Mouse (Mus musculus) right cerebral cortex, postnatal 36 days (tissue): ENCODE results near the gene Mvp.

ENCODE experiments used
- DNase-seq, 2 experiments: peaks; one replicate each; pipeline ENCODE4 v3.0.0; 2022; ENCODE audit warnings: low spot score in 2 of 2, mixed read lengths in 1 of 2

The Mvp gene

DNA sequence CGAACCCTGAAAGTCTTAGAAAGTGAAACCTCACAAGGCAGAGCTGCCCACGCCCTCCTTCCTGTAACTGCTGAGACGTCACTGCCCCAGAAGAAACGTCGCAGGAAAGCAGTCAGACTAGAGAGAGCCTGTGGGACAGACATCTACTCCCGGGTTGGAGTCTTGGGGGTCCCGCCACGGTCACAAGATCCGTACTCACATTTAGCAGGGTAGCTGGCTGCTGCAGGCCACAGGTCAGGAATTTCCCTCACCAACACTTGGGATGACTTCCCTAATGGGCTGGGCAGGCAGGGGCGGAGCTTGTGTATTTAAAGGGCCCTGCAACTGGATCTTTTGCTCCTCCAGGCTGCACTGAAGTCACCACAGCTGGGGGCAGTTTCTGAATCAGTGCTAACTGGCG lies at the start of gene Mvp:
Gene Mvp, minus strand, starts transcription at position 302 of the 400 bp plus-strand sequence.
- no peak for DNase-seq

DNA sequence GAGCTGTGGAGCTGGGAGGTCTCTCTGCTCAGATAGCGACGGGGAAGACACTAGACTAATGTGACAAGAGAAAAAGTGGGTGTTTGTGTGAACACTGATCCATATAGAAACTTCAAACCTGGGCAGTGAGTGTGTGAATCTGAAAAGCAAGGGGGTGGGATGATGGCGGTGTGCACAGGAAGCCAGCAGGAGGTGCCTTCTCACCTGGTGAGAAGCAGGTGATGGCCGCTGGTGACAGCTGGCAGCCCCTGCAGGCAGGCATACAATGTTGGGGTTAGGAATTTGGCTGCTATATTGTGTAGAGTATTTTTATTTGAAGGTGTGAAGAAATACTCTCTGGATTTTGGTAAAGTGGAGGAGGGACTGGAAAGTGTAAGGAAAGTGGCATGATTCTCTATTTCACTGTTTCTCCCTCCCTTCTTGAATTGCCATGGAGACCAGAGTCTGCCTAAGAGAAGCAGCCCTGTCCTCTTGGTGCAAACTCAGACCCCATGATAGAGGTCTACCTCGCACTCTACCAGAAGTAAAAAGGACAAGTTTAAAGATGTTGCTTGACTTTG lies 40.7 kb upstream of the Mvp start:
- DNase-seq, result peak; percentile 5 to 6

DNA sequence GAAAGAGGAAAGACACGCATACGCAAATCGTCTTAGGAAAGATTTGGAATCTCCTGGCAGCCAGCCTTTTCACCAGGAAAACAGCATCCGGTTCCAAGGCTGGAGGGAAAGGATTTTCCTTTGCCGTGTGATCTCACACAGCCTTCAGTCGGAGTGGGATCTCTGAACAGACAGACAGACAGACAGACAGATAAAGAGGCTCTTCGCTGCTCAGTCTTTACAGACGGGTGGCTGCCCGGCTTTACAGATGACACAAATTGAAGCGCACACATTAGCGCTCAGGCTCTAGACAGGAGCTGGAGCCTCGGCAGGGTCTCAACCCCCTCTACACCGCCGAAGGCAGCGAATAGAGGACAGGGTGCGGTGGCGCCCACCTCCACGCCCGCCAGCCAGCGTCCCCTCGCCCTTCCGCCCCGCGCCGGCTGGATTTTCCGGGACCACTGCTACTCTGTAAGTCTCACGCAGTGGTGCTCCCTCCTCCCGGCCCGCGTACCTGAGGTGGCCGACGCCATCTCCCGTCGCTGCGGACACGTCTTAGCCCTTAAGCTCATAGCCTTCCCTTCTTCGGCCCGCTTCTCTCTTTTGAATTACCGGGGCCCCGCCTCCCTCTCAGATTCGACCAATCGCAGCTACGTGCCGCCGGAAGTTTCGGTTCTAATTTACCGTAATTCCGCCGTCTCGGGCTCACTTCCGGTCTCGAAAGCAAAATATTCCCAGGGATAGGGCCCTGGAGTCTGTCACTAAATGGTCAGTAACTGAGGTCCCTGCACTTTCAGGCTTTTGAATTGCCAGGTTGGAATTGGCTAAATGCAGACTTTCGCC lies 27.6 kb upstream of the Mvp start, which contains the start of gene Kif22:
Gene Kif22, minus strand, starts transcription at position 621 of the 822 bp plus-strand sequence.
- DNase-seq, result peak; percentile 70 to 80

DNA sequence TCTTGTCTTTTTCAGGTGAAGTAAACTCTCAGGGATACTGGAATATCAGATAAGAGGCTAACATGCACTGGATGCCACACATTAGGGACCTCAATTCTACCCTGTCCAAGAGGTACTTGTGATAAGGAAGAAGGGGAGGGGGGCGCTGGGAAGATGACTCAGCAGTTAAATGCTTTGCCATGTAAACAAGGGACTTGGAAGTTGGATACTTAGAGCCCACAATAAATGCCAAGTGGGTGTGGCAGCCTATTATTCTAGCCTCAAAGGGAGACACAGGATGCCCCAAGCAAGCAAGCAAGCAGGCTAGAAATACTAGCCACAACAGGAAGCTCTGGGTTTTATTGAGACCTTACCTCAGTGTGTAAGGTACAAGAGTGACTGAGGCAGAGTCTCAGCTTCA lies 16.8 kb upstream of the Mvp start:
- no peak for DNase-seq

DNA sequence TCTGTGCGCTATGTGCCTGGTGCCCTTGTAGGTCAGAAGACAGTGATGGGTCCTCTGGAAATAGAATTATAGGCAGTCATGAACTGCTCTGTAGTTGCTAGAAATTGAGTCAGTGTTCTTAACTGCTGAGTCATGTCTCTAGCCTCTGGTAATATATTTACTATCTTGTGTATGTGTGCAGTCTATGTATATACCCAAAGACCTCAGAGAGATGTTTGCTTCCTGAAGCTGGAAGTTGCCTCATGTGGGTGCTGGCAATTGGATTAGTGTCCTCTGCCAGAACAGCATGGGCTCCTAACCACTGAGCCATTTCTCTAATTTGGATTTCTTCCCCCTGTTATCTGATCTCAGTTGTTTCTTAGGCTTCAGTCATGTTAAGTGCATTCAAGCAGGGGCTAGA lies 15.8 kb upstream of the Mvp start:
- no peak for DNase-seq

DNA sequence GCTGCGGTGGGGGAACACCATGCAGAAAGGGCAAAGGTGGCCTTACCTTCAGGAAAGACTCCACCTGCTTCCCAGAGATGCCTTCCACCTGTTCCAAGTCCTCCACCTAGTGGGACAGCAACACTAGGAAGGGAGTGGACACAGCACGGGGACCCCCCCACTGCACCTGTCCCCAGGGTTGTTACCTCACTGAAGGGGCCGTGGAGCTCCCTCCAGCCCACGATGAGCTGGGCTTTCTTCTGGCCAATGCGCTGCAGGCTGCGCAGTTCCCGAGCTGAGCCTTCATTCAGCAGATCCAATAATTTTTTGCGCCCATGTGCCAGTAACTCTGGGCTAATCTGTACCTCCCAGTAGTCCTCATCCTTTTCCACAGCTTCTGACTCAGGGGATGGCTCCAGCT lies 13.5 kb upstream of the Mvp start:
- no peak for DNase-seq

DNA sequence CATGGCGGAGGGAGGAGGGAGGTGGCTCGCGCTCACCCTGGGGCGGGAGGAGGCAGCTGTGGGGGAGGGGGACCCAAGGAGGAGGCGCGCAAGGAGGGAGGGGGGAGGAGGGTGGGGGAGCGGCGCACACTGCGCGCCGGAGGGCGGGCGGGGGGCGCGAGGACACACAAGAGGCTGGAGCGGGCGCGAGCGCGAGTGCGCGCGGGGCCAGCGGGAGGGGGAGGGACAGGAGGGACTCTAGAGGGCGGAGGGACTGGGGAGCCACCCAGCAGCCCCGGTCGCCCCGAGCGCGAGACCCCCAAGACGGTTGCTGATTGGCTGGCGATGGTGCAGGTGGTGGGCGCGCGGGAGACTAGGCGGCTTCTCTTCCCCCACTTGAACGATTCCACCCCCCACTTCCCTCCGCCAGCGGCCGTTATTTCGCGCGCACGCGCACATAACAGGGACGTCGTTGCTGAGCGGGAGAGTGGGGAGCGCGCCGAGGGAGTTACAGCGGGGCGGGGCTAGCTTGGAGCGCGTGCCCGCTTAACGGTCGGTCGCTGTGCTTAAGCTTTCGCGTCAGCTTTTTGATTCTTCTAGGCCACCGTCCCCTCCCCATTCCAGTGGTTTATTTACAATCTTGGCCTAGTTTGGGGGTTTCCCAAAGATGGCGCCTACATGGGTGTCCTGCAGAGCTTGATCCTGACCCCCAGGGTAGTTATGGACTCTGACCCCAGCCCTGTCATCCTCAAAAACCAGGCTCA lies 12.7 kb upstream of the Mvp start, which contains the start of gene Maz:
Gene Maz, minus strand, starts transcription at position 54 of the 743 bp plus-strand sequence.
- DNase-seq, result peak; percentile 98 to 99

DNA sequence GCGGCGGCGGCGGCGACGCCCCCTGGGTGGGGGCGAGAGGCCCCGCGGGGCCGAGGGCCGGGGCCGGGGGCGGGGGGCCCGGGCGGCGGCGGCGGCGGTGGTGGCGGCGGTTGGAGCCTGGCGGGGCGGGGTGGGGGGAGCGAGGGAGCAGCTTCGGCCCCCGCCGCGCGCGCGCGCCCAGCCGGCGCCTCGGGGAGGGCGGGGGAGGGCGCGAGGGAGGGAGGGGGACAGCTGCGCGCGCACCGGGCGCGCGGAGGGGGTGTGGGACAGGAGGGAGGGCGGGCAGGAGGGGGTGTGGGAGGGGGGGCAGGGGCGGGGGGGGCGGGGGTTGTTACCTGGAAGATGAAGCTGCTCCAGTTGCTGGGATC lies 12.2 kb upstream of the Mvp start:
- no peak for DNase-seq

DNA sequence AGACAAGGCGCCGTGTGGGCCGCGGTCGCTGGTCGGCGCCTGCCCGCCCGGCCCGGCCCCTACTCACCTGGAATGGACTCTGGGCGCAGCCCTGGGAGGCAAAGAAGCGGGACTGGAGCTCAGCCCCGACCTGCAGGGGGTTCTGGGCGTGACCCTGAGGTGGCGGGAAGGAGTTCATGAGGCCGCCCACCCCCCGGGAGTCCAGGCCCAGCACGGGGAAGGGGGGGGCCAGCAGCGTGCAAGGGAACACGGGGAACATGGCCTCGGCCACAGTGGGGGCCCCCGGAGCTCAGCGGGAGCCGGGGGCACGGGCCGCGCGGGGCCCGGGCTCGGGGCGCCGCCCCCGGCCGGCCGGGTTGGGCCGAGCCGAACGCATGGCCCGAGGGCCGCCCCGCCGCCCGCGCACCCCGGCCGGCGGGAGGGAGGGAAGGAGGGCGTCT lies 11.8 kb upstream of the Mvp start:
- no peak for DNase-seq

DNA sequence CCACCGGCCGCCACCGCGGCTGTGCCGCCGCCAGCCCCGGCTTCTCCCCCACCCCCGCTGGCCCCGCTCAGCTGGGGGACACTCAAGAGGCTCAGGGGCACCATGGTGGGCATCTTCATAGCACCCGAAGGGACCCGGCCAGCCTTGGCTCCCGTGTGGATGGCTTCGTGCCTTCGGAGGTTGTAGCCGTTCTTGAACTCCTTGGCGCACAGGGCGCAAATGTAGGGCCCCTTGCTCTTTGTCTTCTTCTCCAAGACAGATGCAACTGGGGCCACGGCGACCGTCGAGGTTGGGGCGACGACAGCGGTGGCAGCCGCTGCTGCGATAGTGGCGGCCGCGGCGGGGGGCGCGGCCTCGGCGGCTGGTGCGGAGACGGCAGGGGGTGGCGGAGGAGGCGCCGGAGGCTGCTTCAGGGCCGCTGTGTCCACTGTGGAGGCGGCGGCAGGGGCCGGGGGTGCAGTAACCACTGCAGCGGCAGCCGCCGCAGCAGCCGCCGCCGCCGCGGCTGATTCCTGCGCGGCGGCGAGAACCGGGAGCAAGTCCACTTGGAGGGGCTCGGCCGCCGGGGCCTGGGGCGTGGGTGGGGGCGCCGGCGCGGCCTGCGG lies 11.2 kb upstream of the Mvp start:
- no peak for DNase-seq

DNA sequence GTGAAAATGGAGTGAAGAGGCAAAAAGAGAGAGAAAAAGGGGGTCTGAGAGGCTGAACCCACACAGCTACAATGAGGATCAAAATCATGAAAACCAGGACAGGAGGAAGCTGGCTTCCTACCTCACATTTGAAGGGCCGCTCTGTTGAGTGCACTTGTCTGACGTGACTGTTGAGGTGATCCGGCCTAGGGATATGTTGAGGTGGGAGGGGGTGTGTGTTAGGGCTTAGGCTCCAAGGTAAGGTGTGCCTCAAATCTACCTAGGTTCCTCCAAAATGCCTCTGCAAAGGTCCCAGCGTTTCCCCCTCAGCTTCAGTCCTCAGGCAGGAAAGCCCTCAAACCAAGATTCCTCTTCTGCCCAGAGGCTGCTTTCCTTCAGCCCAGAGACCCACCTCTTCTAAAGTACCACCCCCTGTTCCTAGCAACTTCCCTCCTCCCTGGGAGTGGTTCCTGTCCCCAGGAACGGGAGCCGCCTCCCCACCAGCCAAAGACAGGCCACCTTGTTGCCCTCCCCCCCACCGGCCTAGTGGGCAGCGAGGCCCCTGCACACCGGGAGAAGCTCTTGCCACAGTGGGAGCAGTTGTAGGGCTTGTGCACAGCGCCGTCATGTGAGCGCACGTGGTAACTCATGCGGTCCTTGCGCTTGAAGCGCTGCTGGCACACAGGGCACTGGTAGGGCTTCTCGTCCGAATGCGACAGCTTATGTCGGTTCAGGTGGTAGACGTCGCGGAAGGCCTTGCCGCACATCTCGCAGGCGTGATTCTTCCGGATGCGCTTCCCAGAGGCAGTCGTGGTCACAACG lies 10.5 kb upstream of the Mvp start:
- peak; percentile 77 to 83 for DNase-seq

DNA sequence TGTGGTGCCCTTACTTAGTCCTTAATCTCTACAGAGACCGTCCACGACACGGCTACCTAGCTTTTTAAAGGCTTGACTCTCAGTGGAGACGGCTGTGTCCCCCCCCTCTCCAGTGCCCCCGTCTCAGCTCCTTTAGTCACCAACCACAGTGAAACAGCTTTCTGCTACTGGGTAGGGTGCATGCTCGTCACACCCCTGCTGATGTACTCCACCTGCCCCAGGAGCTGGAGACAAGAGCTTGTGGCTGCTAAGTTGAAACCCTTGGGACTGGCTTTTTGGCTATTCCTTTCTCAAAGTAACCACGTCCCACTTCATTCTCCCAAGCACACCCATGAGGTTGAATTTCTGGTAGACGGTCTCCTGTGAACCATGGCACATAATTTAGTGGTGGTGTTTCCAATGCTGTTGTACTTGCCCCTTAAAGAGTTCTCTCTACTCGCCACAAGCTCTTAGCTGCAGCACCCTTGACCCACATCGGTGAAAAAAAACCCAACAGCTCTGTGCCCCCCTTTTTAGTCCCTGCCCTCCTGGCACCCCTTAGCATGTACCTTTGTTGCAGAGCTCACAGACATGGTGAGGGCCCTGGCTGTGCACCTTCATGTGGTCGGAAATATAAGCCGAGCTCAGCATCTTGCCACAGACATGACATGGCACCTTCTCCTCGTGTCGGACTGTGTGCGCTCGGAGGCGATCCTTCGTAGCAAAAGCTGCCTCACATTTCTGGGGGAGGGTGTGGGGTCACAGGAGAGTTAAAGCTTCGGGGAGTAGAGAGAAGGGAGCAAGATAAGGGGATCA lies 9.7 kb upstream of the Mvp start:
- DNase-seq, result no peak

DNA sequence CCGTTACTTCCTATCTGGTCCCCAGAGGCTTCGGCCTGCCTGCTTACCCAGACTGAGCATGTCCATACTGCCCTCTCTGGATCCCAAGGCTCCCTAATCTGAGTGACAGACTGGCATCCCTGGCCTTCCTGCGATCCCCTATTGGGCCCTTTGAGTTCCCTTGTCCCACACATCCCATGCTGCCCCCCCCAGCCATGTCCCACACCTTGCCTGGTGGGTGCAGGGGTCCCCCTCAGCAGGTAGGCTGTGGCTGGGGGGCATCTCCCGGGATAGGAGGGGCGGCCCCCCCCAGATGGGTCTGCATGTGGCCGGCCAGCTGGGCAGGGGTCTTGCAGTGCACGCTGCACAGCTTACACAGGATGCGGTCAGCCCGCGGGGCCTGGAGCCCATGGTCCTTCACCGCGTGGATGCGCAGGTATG lies 8.9 kb upstream of the Mvp start:
- DNase-seq, result no peak

DNA sequence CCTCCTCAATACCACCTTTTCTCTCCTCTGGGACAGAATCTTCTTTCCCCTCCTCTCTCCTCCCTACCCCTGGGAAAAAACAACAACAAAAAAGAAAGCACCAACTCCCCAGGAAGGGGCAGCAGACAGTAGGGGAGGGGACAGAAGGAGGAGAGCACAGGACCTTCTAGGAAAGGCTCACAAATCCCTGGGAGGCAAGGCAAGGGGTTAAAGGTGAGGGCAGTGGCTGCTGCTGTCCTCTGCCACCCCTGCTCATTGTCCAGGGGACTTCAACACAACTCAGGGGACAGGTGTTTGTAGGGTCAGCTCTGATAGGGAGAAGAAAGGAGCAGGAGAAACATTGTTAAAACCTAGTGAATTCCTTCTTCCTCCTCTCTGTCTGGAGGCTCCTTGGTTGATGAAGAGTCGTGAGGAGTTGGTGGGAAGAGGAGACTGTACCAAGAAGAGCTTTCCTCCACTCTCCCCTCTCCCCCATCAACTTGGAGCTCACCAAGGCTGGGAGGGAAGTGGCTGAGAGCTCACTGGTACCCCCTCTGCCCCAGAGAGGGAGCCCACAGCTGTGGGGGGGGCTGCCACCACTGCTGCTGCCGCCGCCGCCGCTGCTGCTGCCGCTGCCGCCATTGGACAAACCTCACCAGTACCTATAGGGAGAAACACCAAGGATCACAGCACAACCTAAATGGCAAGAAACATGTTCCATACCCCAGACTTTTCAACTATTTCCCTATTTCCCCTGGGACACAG lies 8.3 kb upstream of the Mvp start:
- no peak for DNase-seq

DNA sequence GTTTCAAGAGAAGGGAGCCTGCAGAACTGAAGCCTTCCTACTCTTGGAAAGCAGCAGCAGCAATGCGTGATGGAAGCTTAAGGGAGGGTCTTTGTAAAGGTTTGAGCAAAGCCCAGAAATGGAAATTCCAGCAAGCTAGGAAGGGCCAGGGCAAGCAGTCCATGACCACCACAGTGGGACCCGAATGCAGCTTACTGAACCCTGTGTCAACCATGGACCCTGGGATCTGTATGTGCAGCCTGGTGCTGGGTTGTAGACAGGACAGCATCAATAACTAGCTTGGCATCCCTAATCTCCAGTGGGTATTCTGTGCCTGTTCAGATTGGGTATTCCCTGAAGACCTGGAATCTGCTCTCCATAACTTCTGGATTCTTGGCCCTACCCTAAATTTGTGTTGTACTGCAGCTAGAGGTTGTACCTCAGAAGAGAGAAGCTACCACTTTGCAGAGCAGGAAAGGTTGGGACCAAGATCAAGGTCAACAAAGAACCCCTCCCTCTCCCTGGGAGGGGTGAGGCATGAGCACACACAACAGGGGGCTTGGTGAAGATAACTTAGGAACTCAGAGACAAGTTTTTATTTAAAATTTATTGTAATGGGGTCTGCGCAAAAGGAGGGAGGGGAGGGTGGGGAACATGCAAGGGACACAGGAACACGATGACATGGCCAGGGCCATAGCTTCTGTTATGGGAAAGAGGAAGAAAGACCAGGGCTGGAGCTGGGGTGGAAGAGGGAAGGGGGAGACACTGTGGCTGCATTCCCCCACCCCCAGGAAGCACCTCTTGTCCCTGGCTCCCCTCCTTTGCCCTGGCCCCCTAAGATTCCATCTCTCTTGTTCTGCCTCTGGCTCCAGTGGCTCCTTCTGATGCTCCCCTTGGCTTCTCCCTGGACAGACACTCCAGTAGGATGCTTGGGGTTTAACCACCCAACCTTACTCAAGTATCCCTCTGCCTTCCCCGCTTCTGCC lies 7.4 kb upstream of the Mvp start:
- no peak for DNase-seq

DNA sequence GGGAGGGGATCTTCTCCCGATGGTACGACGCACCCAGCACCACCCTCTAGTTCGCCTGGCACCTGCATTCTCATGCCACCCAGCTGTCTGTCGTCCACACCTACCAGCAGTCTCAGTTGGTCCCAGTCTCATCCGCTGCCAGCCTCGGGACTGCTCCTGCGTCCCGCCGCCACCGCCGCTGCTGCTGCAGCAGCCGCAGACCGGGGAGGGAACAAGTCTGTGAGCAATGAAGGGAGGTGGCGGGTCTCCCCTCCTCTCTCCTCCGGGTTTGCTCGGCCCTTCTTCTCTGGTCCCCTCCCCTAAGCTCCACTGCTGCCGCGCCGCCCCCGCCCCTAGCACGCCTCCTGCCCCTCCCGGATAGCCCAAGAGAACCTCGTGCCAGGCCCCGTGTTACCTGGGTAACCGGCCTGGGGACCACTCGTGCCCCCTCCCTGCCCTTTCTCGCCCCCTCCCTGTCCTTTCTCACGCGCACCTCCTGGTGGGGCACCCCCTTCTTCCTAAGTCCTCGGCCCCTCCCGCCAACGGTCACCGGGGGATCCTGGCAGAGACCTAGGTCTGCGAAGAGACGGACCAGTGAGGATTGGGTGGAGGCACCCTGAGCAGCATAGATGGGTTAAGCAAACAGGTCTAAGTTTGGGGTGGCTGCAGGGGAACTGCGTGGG lies 6.6 kb upstream of the Mvp start, which contains the start of the genes Gm42742 and Prrt2:
Gene Gm42742, minus strand, starts transcription at position 197 of the 662 bp plus-strand sequence.
Gene Prrt2, minus strand, starts transcription at position 311 of the 662 bp plus-strand sequence.
- peak; percentile 73 to 76 for DNase-seq

DNA sequence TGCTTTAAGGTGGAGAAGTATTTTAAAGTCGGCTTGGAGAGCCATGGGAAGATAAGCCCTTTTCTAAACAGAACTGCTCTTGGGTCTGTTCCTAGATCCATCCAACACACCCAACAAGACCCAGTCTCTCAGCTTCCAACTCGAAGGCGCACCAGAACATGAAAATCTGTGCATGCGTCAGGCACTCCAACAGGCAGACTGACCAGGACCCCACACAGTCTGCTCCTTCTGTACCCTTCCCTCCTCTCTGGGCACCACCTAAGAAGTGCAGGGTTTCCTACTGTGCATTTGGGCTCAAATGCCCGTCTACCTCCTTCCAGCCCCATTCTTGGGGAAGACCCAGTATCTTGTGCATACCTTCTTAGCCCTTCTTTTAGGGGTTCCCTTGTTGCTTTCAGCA lies 6.1 kb upstream of the Mvp start:
- DNase-seq, result no peak

DNA sequence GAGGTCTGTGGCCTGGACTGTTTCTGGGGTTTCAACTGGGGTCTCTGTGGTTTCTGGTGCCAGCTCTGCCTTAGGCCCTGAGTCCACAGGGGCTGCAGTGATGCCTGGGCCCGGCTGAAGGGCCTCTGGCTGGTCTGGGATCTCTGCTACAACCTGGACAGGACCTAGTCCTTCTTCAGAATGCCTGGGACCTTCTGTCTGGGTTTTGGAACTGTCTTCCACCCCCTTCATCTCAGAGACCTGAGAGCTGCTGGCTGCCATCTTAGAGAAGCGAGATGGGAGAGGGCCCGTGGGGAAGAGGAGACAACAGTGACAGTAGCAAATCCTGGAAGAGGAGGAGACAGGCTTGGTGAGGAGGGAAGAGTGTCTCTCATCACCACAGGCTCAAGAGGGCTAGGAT lies 5.6 kb upstream of the Mvp start:
- DNase-seq, result no peak
